Mouse (Mus musculus): ENCODE measurements around the gene Trhde. TPM values are rescaled to one million over a fixed set of nuclear protein-coding genes. Genes with fewer than 3 reads are reported as not detected.

Gene Trhde
- total RNA-seq, 2 experiments from 2014 or later = 0.28 to 0.37 TPM

DNA sequence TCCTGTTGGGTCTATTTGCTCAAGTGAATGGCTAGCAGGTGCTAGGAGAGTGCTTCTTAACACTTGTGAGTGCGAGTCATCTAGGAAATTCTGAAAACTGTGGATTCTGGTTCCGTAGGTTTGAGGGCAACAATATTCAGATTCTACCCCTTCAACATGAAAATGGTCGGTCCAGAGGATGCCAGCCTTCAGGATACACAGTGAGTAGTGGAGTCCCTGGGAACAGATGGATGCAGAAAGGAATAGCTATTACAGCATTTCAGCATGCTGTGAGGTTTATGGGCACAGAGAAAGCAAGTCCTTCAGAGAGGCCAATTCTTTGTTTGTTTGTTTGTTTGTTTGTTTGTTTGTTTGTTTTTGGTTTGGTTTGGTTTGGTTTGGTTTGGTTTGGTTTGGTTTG, 65.7 kb downstream of the Trhde start:
- DNase-seq (ENCODE audit: low spot score) = no peak

DNA sequence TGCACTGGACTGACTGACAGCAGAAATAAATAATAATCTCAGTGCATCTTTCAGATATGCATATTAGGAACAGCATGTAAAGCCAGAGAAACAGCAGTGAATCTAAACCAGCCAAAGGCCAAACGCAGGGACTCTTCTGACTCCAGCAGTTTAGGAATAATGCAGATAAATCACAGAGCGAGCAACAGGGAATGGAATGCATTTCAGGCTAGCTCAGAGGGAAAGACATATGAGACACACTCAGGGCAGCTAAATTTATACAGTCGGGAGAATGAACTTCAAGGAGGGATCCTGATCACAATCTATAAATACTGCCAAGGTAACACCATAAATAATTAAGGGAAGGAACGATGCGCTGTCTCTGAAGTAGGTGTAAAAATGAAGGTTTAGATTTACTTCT, 66.4 kb downstream of the Trhde start:
- no peak for DNase-seq (ENCODE audit: low spot score)

DNA sequence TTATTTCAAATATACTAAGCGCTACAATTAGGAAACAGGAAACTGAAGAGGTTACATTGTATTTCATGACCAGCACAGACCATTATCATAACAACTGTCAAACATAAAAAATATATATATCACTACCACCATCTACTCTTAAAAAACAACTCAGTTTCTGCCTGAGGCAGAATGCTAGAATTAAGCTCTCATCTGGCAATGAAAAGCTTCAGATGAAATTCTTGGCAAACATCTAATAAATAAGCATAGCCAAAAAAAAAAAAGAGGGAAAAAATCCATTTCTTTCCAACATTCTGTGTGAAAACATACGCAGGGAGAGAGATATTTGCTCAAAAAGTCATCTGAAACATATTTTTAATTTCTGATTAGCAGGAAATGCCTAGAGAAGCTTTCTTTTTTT, 67.0 kb downstream of the Trhde start:
- no peak for DNase-seq (ENCODE audit: low spot score)

DNA sequence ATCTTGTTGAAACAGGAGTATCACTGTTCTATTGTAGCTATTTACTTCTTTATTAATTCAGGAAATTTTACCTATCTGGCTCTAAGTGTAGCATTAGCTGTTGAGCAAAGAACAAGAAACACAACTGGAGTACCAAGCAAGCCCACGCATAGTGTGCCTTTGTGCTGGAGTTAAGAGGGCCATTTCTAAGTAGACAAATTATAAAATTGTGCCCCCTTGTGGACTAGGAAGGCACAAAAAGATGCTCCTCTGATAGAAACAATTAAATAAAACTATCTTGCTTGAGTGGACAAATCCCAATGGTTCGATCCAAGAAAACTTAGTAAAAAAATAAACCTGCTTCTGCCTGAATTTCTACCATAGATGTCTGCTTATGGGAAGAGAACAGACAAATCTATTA, 76.5 kb downstream of the Trhde start:
- no peak for DNase-seq (ENCODE audit: low spot score)

DNA sequence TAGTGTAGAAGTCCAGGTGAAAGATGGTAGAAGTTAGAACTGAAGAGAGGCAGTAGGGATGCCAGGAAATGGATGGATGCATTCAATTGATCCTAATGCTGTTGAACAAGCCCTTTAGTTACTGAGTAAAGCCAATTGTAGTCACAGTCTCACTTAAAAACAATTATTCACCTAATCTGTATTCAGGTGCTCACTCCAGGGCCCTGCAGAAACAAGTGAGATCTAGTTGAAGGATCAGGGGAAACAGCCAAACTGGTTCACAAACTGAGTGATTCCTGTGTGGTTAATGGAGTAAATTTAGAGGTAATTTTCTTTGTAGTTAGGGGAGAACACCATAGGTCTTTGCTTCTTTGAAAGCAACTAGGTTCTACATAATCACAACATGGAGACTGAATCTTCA, 100.3 kb downstream of the Trhde start:
- no peak for DNase-seq (ENCODE audit: low spot score)

DNA sequence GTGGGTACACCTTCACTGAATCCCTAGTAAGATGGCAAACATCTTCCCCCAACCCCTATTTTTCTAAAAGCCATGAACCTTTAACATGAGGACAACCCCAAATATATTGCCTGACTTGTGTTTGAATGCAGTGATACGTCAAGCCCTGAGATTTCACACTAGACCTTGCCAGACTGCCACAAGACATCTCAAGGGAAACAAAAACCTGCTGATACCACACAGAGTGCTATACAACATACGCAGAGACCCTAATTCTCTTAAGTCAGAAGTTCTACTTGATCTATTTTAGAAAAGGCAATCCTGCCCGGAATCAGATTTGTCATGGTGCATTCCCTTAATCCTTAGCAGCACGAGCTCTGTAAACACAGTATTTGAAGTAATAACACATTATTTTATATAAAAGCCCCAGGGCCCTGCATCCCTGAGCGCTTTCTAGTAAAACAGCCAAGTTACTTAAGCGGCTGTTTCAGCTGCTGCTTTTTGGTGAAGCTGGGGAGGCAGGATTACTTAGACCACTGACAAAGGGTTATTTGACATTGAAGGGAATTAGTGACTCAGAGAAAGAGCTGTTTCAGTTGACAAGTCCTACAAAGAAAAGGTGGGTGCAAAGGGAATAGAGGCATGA, 130.2 kb downstream of the Trhde start:
- DNase-seq (ENCODE audit: low spot score) = no peak

DNA sequence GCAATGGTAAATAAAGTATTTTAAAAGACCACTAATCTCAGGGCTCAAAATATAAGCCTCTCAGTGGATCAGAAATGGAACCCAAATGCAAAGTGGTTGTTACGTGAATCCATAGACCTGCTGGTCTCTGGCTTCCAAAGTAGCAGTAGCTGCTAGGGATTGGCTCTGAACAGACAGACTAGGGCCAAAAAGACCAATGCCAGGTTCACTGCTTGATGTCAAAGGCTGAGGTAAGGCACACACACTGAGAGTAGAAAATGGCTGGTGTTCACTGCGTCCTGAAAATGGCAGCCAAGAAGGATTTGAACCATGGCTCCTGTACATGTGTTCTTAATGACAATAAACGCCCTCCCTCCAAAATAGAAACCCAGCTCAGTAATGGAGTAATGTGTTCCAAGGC, 209.1 kb downstream of the Trhde start:
- no peak for DNase-seq (ENCODE audit: low spot score)

DNA sequence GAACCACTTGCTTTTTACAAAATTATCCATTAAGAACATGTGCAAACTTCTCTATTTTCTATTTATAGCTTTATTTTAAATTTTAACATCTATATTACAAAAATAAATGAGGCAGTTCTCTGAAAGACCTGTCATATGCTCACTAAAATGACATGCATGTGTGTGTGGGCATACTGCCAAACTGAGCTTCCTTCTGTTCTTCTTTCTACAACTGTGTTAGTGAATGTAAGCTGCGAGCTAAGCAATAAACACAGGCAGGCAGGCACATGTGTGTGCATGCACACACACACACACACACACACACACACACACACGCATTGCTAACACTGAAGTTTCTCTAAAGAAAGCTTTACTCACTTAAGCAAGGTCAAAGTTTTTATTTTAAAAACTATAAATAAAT, 223.2 kb downstream of the Trhde start:
- no peak for DNase-seq (ENCODE audit: low spot score)

DNA sequence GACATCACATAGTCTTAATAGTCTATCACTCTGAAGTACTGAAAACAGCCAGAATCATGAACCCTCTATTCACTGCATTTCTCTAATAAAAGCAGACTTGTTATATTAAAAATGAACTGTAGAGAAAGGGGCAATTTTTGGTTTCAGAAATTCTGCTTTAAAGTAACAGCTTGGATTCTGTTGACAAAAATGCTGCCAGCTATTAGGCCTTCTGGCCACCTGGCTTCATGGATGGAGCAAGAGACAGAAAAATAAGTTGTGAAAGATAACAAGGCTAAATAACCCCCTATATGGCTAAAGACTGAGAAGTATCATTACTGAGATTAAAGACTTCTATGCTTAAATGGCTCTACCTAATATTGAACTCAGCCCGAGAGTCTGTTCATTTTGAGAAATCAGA, 234.2 kb downstream of the Trhde start:
- no peak for DNase-seq (ENCODE audit: low spot score)

DNA sequence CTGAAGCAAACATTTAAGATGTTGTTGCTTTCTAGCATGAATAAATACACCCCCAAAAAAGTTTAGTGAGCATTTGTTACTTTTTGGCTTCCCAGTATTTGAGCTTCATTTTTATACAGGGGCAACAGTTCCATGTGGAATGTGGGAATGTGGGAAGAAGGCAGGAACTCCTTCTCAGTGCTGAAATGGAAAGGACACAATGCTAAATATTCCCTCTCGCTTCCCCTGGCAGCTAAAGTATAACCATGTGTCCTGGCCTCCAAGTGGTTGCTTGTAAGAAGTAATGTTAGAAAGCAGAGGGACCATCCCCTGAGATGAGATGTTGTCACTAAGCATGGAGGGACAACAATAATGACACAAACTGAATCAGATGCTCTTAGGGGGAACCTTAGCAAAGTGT, 292.9 kb downstream of the Trhde start:
- no peak for DNase-seq (ENCODE audit: low spot score)

DNA sequence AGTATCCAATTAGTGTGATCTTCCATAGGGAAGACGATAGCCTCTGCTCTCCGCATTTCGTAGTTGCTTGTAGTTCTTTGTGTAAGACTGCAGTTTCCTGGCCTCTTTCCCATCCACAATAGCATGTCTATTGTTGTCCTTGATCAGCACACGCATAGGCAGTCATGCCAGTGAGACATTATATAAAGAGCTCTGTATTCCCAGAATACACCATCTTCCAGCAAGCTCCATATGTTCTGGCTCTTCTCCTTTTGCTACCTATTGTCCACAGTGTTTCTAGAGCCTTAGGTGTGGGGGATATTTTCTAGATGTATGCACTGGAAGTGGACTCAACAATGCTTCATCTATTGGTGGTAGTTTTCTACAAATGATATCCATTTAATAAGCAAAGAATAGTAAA, 313.3 kb downstream of the Trhde start:
- DNase-seq (ENCODE audit: low spot score) = no peak

DNA sequence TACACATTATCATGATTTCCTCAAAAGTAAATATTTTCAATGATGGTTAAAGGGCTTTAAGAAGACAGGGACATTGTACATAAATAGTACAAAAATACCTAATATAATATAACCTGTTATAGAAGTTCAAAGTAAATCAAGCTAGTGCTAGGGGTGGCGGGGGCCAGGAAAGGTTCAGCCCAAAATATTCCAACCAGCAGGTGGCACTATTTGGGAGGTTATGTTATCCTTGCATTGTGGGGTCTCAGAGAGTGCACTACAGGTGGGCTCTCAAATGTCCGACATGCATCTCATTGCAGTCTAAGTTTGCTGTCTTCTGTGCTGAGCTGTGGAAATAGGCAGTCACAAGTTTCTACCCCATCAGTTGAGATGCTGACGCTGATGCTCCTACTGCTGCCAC, 346.5 kb downstream of the Trhde start:
- no peak for DNase-seq (ENCODE audit: low spot score)

DNA sequence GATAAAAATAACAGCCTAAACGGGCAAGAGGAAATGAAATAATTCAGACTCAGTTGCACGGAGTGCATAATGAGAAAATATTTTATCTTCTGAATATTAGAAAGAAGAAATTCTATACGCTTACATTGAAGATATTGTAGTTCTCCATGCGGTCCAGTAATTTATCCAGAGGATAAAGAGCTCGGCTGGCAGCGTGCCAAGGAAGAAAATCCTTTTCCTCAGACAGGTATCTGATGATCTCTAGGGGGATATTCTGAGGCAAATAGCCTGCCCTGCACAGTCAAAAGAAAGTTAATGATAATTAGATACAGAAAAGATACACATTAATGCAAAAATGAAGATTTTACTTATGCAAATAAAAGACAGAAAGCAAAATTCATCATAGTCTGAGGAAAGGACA, 354.0 kb downstream of the Trhde start:
- DNase-seq (ENCODE audit: low spot score) = no peak

DNA sequence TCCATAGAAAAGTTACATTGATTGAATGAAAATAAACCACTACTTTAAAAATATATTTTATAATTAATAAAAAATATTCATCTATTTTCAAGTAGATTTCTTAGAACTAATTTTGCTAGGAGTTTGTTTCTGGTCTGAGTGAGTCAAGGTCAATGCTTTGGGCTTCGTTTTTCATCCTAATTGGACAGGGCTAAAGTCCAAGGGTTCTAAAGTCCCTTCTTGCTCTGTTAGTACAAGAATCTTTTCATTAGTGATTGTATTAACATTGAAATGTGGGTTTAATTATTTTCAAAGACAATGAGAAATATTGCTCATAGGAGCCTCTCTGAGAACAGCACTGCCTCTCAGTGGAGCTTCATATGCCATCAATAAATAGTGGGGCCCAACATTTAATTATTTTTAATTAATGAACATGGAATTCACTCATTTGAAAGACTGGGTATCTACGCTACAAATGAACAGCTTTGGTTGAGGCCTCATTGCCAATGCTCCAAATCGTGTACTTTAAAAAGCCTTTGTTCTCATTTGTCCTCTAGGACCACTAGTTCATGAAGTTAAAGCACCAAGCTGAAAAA, 383.1 kb downstream of the Trhde start:
- no peak for DNase-seq (ENCODE audit: low spot score)

DNA sequence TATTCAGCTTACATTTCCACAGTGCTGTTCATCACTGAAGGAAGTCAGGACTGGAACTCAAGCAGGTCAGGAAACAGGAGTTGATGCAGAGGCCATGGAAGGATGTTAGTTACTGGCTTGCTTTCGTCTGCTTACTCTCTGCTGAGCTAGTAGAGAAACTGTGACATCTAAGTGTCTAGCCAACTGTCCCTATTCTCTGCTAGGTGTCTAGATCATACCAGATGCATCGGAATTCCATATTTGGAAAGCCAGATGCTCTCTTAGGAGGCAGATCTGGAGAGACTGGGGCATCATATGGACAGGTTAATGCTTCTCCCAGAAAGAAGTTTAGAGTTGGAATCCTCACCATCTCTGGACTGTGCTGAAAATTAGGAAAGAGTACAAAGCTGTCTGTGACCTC, 386.4 kb downstream of the Trhde start:
- DNase-seq (ENCODE audit: low spot score) = no peak

DNA sequence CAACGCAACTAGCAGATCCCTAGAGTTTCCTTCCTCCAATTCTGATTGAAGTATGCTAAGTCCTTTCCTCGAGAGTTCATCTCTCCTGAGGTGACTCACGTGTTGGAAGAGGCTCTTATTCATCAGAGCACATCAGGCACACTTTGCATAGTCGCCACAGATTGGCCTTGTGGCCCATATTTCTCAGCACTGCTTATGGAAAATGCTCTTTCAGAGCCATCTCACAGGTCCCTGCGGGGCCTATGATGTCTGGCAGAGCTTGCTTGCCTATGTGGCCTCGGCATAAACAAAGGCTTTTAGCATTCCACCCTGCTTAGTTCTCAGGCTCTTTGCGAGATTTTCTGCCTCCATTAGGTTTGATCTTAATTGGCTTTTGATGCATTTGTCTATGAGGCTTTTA, 396.8 kb downstream of the Trhde start:
- no peak for DNase-seq (ENCODE audit: low spot score)

DNA sequence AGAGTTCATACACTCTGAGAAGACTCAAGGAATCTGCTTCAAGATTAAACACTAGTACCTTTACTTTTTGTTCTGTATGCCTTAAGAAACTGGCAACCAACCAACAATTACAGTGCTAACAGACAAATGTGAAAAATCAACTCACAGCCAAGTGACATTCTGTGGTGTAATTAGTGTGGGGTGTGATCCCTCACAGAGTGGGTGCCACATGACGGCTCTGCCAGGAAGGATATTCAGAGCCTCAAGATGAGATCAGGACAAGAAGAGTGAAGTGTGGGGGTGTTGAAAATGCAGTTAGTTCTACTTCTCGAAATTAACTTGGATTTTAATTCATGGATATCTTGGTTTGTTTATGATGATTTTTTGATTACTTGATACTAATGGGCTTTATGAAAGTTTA, 398.3 kb downstream of the Trhde start:
- no peak for DNase-seq (ENCODE audit: low spot score)

DNA sequence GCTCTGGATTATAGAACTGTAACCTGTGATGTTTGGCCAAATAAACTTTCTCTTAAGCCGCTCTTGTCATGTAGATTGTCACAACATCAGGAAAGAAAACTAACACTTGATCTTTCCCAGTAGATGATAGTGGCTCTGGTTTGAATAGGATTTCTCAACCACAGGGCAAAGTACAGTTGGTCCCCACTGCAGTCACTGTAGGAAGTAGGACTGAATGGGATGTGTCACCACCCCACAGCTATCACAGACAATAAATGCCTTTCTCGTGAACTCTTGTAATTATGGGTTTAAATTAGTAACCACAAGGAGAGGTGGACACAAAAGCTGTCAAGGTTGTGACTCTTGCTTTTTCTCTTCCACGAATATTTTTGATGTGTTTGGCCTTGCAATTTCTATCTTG, 431.3 kb downstream of the Trhde start:
- no peak for DNase-seq (ENCODE audit: low spot score)

DNA sequence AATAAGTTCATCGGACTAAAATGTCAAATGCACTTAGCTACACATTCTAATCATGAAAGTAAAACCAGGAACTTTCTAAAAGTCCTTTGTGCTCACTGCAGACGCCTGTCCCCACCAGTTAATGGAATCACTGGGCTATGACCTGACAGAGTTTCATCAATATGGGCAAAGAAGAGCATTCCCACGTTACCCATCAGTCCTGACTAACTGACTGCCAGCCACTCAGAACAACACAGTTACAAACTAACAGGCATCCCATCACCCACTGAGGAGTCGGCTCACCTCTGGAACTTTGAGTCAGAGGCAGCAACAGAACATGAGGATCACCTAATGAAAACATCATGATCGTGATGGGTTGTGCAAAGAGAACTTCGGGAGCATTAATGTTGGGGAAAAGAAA, 438.7 kb downstream of the Trhde start:
- no peak for DNase-seq (ENCODE audit: low spot score)

DNA sequence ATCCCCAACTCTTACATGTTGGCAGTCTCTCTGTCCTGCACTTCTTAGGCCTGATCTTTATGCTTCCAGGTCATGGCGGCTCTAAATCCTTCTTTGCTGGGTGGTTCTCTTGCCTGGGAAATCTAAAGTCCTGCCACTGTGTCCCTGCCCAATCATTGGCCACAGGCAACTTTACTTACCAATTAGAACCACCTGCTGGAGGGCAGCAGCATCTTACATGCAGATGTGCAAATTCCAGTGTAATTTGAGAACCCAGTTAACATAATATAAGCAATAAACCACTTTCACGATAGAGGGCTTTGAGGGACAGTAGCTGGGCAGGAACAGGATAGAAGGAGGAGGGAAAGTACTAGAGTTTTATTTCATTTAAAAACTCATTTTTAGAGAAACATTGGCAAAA, 439.5 kb downstream of the Trhde start:
- no peak for DNase-seq (ENCODE audit: low spot score)

Data from gastrocnemius, adult 18-20 months (tissue).